Mouse (Mus musculus): ENCODE measurements around the gene Lsm14a. TPM values are rescaled to one million over a fixed set of nuclear protein-coding genes. Genes with fewer than 3 reads are reported as not detected.

The Lsm14a gene
- polyA plus RNA-seq (2015; fragmentation: Nextera tagmentation; extraction: Ambion mirVana), result 97.6 and 105 TPM in 2 replicates

DNA sequence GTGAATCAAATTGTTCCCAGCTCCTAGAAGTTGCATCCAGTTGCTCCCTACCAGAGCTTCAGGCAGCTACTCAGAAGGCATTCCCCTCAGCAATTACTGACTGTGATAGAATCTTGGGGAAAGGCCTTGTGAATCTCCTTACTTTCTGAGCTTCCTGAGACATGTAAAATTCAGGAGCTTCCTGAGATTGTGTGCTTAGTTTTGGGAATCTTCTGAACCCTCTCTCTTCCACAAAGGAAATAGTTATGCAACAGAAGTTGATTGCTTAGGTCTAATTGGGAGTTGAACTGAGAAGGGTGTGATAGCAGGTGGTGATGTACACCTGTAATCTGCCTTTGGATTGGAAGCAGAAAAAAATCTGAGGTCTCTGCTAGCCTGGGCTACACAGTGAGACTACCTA lies at the start of gene Lsm14a:
Gene Lsm14a, minus strand, starts transcription at position 101 of the 400 bp plus-strand sequence.
- ATAC-seq (ENCODE audit: low FRiP score, low read depth), result no peak
- no peaks in the 10 kb centered on the region for H3K36me3 ChIP-seq
- no peak within 1 kb of the TSS for H3K4me2 ChIP-seq (replicated peaks)
- H3K27ac ChIP-seq, result no peak within 1 kb of the TSS
- H3K9me3 ChIP-seq, result no peaks in the 10 kb centered on the region
- peaks cover 12% of the 10 kb centered on the region for H3K4me1 ChIP-seq
- no peaks in the 10 kb centered on the region for H3K27me3 ChIP-seq
- H3K4me3 ChIP-seq, result no peak within 1 kb of the TSS
- no peak within 1 kb of the TSS for H3K9ac ChIP-seq

GRCm38 (mm10) chr7:34438903-34439302 lies 45.8 kb upstream of the Lsm14a start:
- no peak overlapping the region for H3K27ac ChIP-seq

GRCm38 (mm10) chr7:34433597-34433996 lies 40.5 kb upstream of the Lsm14a start:
- WGBS, result 82% methylated on average over 1 of the region's 1 CpGs
- Histone ChIP-seq H3K4me2 (replicated peaks) (no peak overlapping the region), H3K4me3 (no peak overlapping the region), H3K9me3 (no peaks in the 10 kb centered on the region), H3K9ac (no peak overlapping the region), H3K27ac (no peak overlapping the region), H3K36me3 (no peaks in the 10 kb centered on the region), H3K27me3 (no peaks in the 10 kb centered on the region), H3K4me1 (no peaks in the 10 kb centered on the region)
- no peak for ATAC-seq (ENCODE audit: low FRiP score, low read depth)

More at GRCm38 (mm10) chr7:34438903-34439302, 45.8 kb upstream of the Lsm14a start:
- Histone ChIP-seq H3K36me3 (no peaks in the 10 kb centered on the region), H3K4me2 (replicated peaks) (no peak overlapping the region), H3K4me3 (no peak overlapping the region), H3K4me1 (no peaks in the 10 kb centered on the region), H3K27me3 (no peaks in the 10 kb centered on the region), H3K9me3 (no peaks in the 10 kb centered on the region), H3K9ac (no peak overlapping the region)
- no peak for ATAC-seq (ENCODE audit: low FRiP score, low read depth)
- WGBS, result 33% methylated on average over 6 of the region's 6 CpGs

DNA sequence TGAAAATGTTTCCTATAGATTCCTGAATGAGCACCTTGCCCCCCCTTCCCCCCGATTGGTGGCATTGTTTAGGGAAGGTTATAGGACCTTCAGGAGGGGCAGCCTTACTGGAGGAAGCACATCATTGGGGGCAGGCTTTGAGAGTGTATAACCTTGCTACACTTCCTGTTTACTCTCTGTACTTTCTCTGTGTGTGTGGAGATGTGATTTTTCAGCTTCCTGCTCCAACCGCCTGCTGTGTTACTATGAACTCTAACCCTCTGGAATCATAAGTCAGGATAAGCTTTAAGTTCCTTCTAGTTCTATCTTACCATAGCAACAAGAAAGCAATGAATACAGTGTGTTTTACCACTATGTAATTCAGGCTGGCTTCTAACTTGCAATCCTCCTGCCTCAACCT lies 28.1 kb upstream of the Lsm14a start:
- Histone ChIP-seq H3K27me3 (no peaks in the 10 kb centered on the region), H3K36me3 (no peaks in the 10 kb centered on the region), H3K4me2 (replicated peaks) (no peak overlapping the region), H3K9ac (no peak overlapping the region), H3K9me3 (no peaks in the 10 kb centered on the region), H3K4me1 (no peaks in the 10 kb centered on the region), H3K27ac (no peak overlapping the region), H3K4me3 (no peak overlapping the region)
- 75% methylated on average over 2 of the region's 2 CpGs for WGBS
- ATAC-seq (ENCODE audit: low FRiP score, low read depth), result no peak

GRCm38 (mm10) chr7:34407492-34407891 lies 14.4 kb upstream of the Lsm14a start:
- H3K4me2 ChIP-seq (replicated peaks), result peak overlapping the region; percentile 47
- H3K4me3 ChIP-seq, result no peak overlapping the region
- 8% methylated on average over 8 of the region's 8 CpGs for WGBS
- H3K36me3 ChIP-seq, result no peaks in the 10 kb centered on the region
- peak; percentile 69; the same call in 1 of the 2 replicates for ATAC-seq (ENCODE audit: low FRiP score, low read depth)
- 0 out of 2 replicates have a peak, but pooled peaks cover 3% of the 10 kb centered on the region for H3K4me1 ChIP-seq
- no peak overlapping the region for H3K27ac ChIP-seq
- no peaks in the 10 kb centered on the region for H3K9me3 ChIP-seq
- no peak overlapping the region for H3K9ac ChIP-seq
- H3K27me3 ChIP-seq, result no peaks in the 10 kb centered on the region

- no peaks in the 10 kb centered on the region for H3K36me3 ChIP-seq
These were observed 10.8 kb upstream of the Lsm14a start for GRCm38 (mm10) chr7:34403876-34404275.

DNA sequence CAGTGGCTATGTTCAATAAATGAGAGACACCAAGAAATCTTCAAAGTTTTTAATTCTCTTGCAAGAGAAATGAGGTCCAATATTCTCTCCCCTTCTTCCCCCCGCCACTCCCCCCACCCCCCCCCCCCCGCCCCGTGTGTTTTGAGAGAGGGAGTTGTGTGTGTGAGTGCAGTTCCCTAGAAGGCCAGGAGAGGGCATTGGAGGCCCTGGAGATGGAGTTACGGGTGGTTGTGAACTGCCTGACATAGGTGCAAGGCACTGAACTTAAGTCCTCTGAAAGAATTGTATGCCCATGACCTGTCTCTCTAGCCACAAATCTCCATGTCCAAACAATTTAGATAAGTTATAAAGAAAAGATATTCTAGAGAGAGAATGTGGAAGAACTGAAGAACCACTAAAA lies 7.0 kb upstream of the Lsm14a start:
- no peaks in the 10 kb centered on the region for H3K4me1 ChIP-seq
- no peak overlapping the region for H3K9ac ChIP-seq
- no peaks in the 10 kb centered on the region for H3K9me3 ChIP-seq
- no peaks in the 10 kb centered on the region for H3K27me3 ChIP-seq
- no peak for ATAC-seq (ENCODE audit: low FRiP score, low read depth)
- H3K4me3 ChIP-seq, result no peak overlapping the region
- 35% methylated on average over 2 of the region's 4 CpGs for WGBS
- H3K36me3 ChIP-seq, result no peaks in the 10 kb centered on the region
- H3K27ac ChIP-seq, result no peak overlapping the region
- H3K4me2 ChIP-seq (replicated peaks), result no peak overlapping the region

More at GRCm38 (mm10) chr7:34403876-34404275, 10.8 kb upstream of the Lsm14a start:
- H3K9me3 ChIP-seq, result no peaks in the 10 kb centered on the region
- 74% methylated on average over 11 of the region's 11 CpGs for WGBS
- no peak overlapping the region for H3K4me3 ChIP-seq
- no peak overlapping the region for H3K27ac ChIP-seq
- no peaks in the 10 kb centered on the region for H3K27me3 ChIP-seq
- 0 out of 2 replicates have a peak, but pooled peaks cover 3% of the 10 kb centered on the region for H3K4me1 ChIP-seq
- H3K9ac ChIP-seq, result no peak overlapping the region
- H3K4me2 ChIP-seq (replicated peaks), result no peak overlapping the region
- no peak for ATAC-seq (ENCODE audit: low FRiP score, low read depth)

GRCm38 (mm10) chr7:34398831-34399230 lies 5.7 kb upstream of the Lsm14a start:
- 79% methylated on average over 5 of the region's 5 CpGs for WGBS
- Histone ChIP-seq H3K36me3 (no peaks in the 10 kb centered on the region), H3K4me3 (no peak overlapping the region), H3K9me3 (no peaks in the 10 kb centered on the region), H3K9ac (no peak overlapping the region), H3K4me1 (no peaks in the 10 kb centered on the region), H3K4me2 (replicated peaks) (no peak overlapping the region), H3K27me3 (no peaks in the 10 kb centered on the region), H3K27ac (no peak overlapping the region)
- no peak for ATAC-seq (ENCODE audit: low FRiP score, low read depth)

DNA sequence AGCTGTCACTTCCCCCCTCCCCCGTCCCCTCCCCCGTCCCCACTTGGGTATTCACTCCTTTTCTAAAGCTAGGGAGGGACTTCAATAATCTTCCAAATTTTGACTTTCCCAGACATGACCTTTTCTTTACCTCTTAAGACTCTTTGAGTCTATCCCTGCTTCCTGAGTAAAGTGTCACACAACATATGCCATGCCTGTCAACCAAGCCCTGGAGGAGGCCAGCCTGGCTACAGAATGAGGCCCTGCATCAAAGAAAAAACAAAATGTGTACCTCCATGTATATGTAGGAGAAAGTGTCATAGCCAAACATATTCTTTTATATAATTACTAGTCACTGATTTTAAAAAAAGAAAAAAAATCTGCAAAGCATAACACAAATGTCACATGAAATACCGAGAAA lies 3.7 kb upstream of the Lsm14a start:
- no peaks in the 10 kb centered on the region for H3K4me1 ChIP-seq
- H3K4me3 ChIP-seq, result no peak overlapping the region
- no peak overlapping the region for H3K4me2 ChIP-seq (replicated peaks)
- WGBS, result 80% methylated on average over 3 of the region's 3 CpGs
- no peak overlapping the region for H3K27ac ChIP-seq
- H3K9ac ChIP-seq, result no peak overlapping the region
- no peaks in the 10 kb centered on the region for H3K9me3 ChIP-seq
- no peak for ATAC-seq (ENCODE audit: low FRiP score, low read depth)
- H3K27me3 ChIP-seq, result no peaks in the 10 kb centered on the region
- H3K36me3 ChIP-seq, result no peaks in the 10 kb centered on the region

DNA sequence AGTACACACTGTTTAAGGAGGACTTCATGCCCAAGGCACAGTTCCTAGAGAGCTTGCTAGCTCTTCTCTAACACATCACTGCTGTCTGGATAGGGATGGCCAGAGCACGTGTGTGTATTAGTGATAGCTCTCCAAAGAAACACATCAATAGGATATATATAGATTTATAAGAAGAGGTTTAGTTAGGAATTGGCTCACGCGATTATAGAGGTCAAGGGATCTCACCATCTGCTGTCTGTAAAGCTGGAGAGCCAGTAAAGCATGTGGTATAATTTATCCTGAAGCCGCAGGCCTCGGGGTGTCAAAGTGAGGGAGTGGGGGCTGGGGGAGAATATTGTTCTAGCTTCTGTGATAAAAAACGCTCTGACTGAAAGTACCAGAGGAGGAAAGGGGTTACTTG lies 2.6 kb upstream of the Lsm14a start:
- H3K9ac ChIP-seq, result no peak overlapping the region
- no peaks in the 10 kb centered on the region for H3K27me3 ChIP-seq
- no peaks in the 10 kb centered on the region for H3K36me3 ChIP-seq
- H3K4me3 ChIP-seq, result no peak overlapping the region
- H3K27ac ChIP-seq, result no peak overlapping the region
- no peaks in the 10 kb centered on the region for H3K9me3 ChIP-seq
- H3K4me1 ChIP-seq, result peaks cover 5% of the 10 kb centered on the region
- WGBS, result 48% methylated on average over 6 of the region's 6 CpGs
- ATAC-seq (ENCODE audit: low FRiP score, low read depth), result 0 out of 2 replicates have a peak, but pooled peaks have one; percentile 24
- no peak overlapping the region for H3K4me2 ChIP-seq (replicated peaks)

- 81% methylated on average over 5 of the region's 5 CpGs for WGBS
- Histone ChIP-seq H3K27me3 (no peaks in the 10 kb centered on the region), H3K36me3 (no peaks in the 10 kb centered on the region), H3K4me1 (peaks cover 12% of the 10 kb centered on the region), H3K4me2 (replicated peaks) (no peak overlapping the region), H3K27ac (no peak overlapping the region), H3K4me3 (no peak overlapping the region), H3K9me3 (no peaks in the 10 kb centered on the region), H3K9ac (no peak overlapping the region)
- no peak for ATAC-seq (ENCODE audit: low FRiP score, low read depth)
These were observed 1.5 kb upstream of the Lsm14a start for GRCm38 (mm10) chr7:34394636-34395035.

DNA sequence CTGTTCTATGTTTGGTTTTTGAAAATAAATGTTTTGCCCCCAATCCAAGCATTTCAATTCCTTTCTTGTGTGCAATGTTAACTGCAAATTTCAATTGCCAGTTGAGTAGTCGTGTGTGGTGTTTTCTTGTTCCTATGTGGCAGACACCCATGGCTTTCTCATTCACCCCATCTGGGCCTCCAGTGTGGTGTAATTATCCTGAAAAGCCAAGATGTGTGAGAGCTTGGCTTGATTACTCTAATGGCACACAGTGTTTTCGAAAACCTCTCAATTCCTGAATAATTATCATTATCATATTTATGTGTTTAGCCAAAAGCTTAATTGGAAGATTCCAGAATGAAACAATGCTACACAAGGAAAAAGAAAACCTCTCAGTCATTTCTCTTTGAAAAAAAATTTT lies 976 bp upstream of the Lsm14a start:
- 75% methylated on average over 2 of the region's 2 CpGs for WGBS
- no peak overlapping the region for H3K4me2 ChIP-seq (replicated peaks)

DNA sequence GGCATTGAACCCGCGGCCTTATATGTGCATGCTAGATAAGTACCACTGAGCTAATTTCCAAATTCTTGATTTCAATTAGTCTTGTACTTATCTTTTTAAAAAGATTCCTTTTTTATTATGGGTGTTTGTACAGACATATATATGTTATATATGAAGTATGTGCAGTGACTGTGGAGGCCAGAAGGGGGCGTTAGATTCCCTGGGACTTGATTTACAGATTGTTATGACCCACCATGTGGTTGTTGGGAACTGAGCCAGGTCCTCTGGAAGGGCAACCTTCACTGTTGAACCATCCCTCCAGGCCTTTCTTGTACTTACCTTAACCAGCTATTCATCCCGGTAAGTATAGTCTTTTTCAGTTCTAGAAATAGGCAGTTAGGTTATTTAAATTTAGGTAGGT lies 780 bp downstream of the Lsm14a start:
- Histone ChIP-seq H3K9me3 (no peaks in the 10 kb centered on the region), H3K9ac (no peak overlapping the region), H3K4me1 (peaks cover 19% of the 10 kb centered on the region), H3K36me3 (no peaks in the 10 kb centered on the region), H3K4me2 (replicated peaks) (no peak overlapping the region), H3K4me3 (no peak overlapping the region), H3K27me3 (no peaks in the 10 kb centered on the region), H3K27ac (no peak overlapping the region)
- ATAC-seq (ENCODE audit: low FRiP score, low read depth), result no peak
- WGBS, result 67% methylated on average over 4 of the region's 4 CpGs

More for the DNA sequence above, 976 bp upstream of the Lsm14a start:
- no peak overlapping the region for H3K4me3 ChIP-seq
- no peaks in the 10 kb centered on the region for H3K9me3 ChIP-seq
- no peak overlapping the region for H3K9ac ChIP-seq
- H3K36me3 ChIP-seq, result no peaks in the 10 kb centered on the region
- H3K27ac ChIP-seq, result no peak overlapping the region
- H3K27me3 ChIP-seq, result no peaks in the 10 kb centered on the region
- peaks cover 12% of the 10 kb centered on the region for H3K4me1 ChIP-seq
- ATAC-seq (ENCODE audit: low FRiP score, low read depth), result no peak
